ENCODE assay signal across 28 mouse cellular contexts in genomic region chr2:161481741-161482140, GRCm38 (mm10).
DNase-seq lines count a peak whose midpoint lies in the region; ATAC-seq and TF ChIP-seq lines count a peak whose summit lies in the region.
"Had no signal": no experiment of that assay in that cellular context is flagged by ENCODE, and none has a peak within 500 bp of the region (broad histone marks: within the 10 kb centered on the region; RNA-seq: fewer than 3 reads in every experiment).

No protein-coding gene starts in this region.

- H3K36me3 ChIP-seq in hindbrain, postnatal 0 days (ENCODE audit: insufficient read depth, low read length) = no peaks in the 10 kb centered on the region
- H3K36me3 ChIP-seq in hindbrain, embryonic 10.5 days = no peaks in the 10 kb centered on the region
- no peaks in the 10 kb centered on the region for H3K36me3 ChIP-seq in midbrain, postnatal 0 days (ENCODE audit: insufficient read depth, low read length)
- H3K36me3 ChIP-seq in midbrain, embryonic 16.5 days (ENCODE audit: control insufficient read depth, insufficient read depth, low read length) = no peaks in the 10 kb centered on the region
- no peaks in the 10 kb centered on the region for H3K36me3 ChIP-seq in limb, embryonic 10.5 days
- H3K36me3 ChIP-seq: embryonic facial prominence, embryonic 13.5 days; embryonic facial prominence, embryonic 15.5 days; forebrain, embryonic 10.5 days; forebrain, embryonic 12.5 days; G1E had no signal

- H3K27ac ChIP-seq in hindbrain, postnatal 0 days = no peak overlapping the region
- no peak overlapping the region for H3K27ac ChIP-seq in hindbrain, embryonic 10.5 days
- H3K27ac ChIP-seq in midbrain, postnatal 0 days (ENCODE audit: low read depth, low read length) = no peak overlapping the region
- H3K27ac ChIP-seq in midbrain, embryonic 16.5 days (ENCODE audit: low read length) = no peak overlapping the region
- H3K27ac ChIP-seq in limb, embryonic 10.5 days = no peak overlapping the region
- H3K27ac ChIP-seq: embryonic facial prominence, embryonic 13.5 days; embryonic facial prominence, embryonic 15.5 days; forebrain, embryonic 10.5 days; forebrain, embryonic 12.5 days had no signal

- no peaks in the 10 kb centered on the region for H3K9me3 ChIP-seq in hindbrain, postnatal 0 days (ENCODE audit: low read length)
- no peaks in the 10 kb centered on the region for H3K9me3 ChIP-seq in hindbrain, embryonic 10.5 days
- H3K9me3 ChIP-seq in midbrain, postnatal 0 days (ENCODE audit: low read length) = no peaks in the 10 kb centered on the region
- H3K9me3 ChIP-seq in midbrain, embryonic 16.5 days (replicated peaks; ENCODE audit: control insufficient read depth, low read length, poor library complexity, severe bottlenecking) = no peaks in the 10 kb centered on the region; the same call in 1 of the 2 replicates
- no peaks in the 10 kb centered on the region for H3K9me3 ChIP-seq in limb, embryonic 10.5 days (replicated peaks)
- H3K9me3 ChIP-seq: embryonic facial prominence, embryonic 13.5 days; embryonic facial prominence, embryonic 15.5 days; forebrain, embryonic 10.5 days; forebrain, embryonic 12.5 days had no signal

- in situ Hi-C loops in Patski (cut with MboI; ENCODE audit: low pct_unique_long_range_greater_than_20kb) = no loop called here

- POLR2A ChIA-PET in Patski (lab: Charles Lee) = no interaction called here

- DNase-seq in cerebellum, postnatal 10 days = peak; percentile 34 to 36
- no peak for DNase-seq in cerebellum, postnatal 4 days (ENCODE audit: low spot score in 2 of 2)
- DNase-seq in hindbrain, postnatal 0 days (ENCODE audit: low spot score) = peak; percentile 58
- no peak for DNase-seq in hindbrain, embryonic 10.5 days (ENCODE audit: low spot score)
- DNase-seq in midbrain, postnatal 0 days (ENCODE audit: low spot score) = peak; percentile 44
- no peak for DNase-seq in Patski (ENCODE audit: low read depth, low spot score)
- no peak for DNase-seq in limb, embryonic 10.5 days (ENCODE audit: low spot score)
- DNase-seq: adrenal gland, adult 2 months; adrenal gland, postnatal 10 days; adrenal gland, postnatal 25 days; B cell, adult 2 months; cerebellum, adult 11 months; cerebellum, adult 18-20 months; cerebellum, adult 8-10 months; cerebellum, adult 9-11 months; cerebellum, postnatal 25 days; embryo, embryonic 11 days had no signal

- no peak overlapping the region for H3K9ac ChIP-seq in hindbrain, postnatal 0 days (replicated peaks; ENCODE audit: low read length)
- no peak overlapping the region for H3K9ac ChIP-seq in midbrain, postnatal 0 days (replicated peaks; ENCODE audit: low read length, poor library complexity, severe bottlenecking)
- H3K9ac ChIP-seq in midbrain, embryonic 16.5 days (ENCODE audit: low read depth, low read length) = no peak overlapping the region
- H3K9ac ChIP-seq: embryonic facial prominence, embryonic 13.5 days; embryonic facial prominence, embryonic 15.5 days; forebrain, embryonic 12.5 days had no signal

- no peak overlapping the region for H3K4me2 ChIP-seq in hindbrain, postnatal 0 days (ENCODE audit: low read depth, low read length)
- H3K4me2 ChIP-seq in midbrain, postnatal 0 days (ENCODE audit: low read depth, low read length, poor library complexity, severe bottlenecking) = no peak overlapping the region
- no peak overlapping the region for H3K4me2 ChIP-seq in midbrain, embryonic 16.5 days (ENCODE audit: low read length)
- H3K4me2 ChIP-seq: embryonic facial prominence, embryonic 13.5 days; embryonic facial prominence, embryonic 15.5 days; forebrain, embryonic 12.5 days had no signal

- ATAC-seq in hindbrain, postnatal 0 days = no peak; the same call in 1 of the 2 replicates
- no peak for ATAC-seq in midbrain, postnatal 0 days (ENCODE audit: low FRiP score)
- no peak for ATAC-seq in midbrain, embryonic 16.5 days
- ATAC-seq in Patski = peak; percentile 60
- ATAC-seq: CD4-positive, CD25-positive, alpha-beta regulatory T cell, adult 4 months; forebrain, embryonic 14.5 days; forebrain, embryonic 16.5 days had no signal

- no peaks in the 10 kb centered on the region for H3K4me1 ChIP-seq in hindbrain, postnatal 0 days (ENCODE audit: insufficient read depth, low read length)
- no peaks in the 10 kb centered on the region for H3K4me1 ChIP-seq in hindbrain, embryonic 10.5 days (replicated peaks)
- no peaks in the 10 kb centered on the region for H3K4me1 ChIP-seq in midbrain, postnatal 0 days (ENCODE audit: insufficient read depth, low read length)
- no peaks in the 10 kb centered on the region for H3K4me1 ChIP-seq in midbrain, embryonic 16.5 days (ENCODE audit: control insufficient read depth, insufficient read depth, low read length)
- H3K4me1 ChIP-seq in limb, embryonic 10.5 days = no peaks in the 10 kb centered on the region
- H3K4me1 ChIP-seq: embryonic facial prominence, embryonic 13.5 days; embryonic facial prominence, embryonic 15.5 days; forebrain, embryonic 10.5 days; forebrain, embryonic 12.5 days had no signal

- WGBS in hindbrain, postnatal 0 days = 63% methylated on average over 1 of the region's 1 CpGs
- 87% methylated on average over 1 of the region's 1 CpGs for WGBS in hindbrain, embryonic 10.5 days
- WGBS in midbrain, postnatal 0 days = 81% methylated on average over 1 of the region's 1 CpGs
- WGBS in midbrain, embryonic 16.5 days = 59% methylated on average over 1 of the region's 1 CpGs
- WGBS in limb, embryonic 10.5 days = 90% methylated on average over 1 of the region's 1 CpGs

- CTCF ChIA-PET in Patski (lab: Charles Lee) = no interaction called here

- H3K4me3 ChIP-seq in hindbrain, postnatal 0 days (ENCODE audit: low read length) = no peak overlapping the region
- no peak overlapping the region for H3K4me3 ChIP-seq in hindbrain, embryonic 10.5 days
- no peak overlapping the region for H3K4me3 ChIP-seq in midbrain, postnatal 0 days (ENCODE audit: low read depth, low read length)
- no peak overlapping the region for H3K4me3 ChIP-seq in midbrain, embryonic 16.5 days (ENCODE audit: low read depth, low read length)
- no peak overlapping the region for H3K4me3 ChIP-seq in limb, embryonic 10.5 days
- H3K4me3 ChIP-seq: embryonic facial prominence, embryonic 13.5 days; embryonic facial prominence, embryonic 15.5 days; erythroblast, embryonic 14.5 days; forebrain, embryonic 10.5 days; forebrain, embryonic 12.5 days had no signal

- TF ChIP-seq CTCF in hindbrain, postnatal 0 days (IDR thresholded peaks at IDR 0.05; ENCODE audit: low read depth) = no peak
- TF ChIP-seq CTCF in midbrain, postnatal 0 days (IDR thresholded peaks at IDR 0.05) = no peak
- no peak for TF ChIP-seq CTCF in Patski (IDR thresholded peaks at IDR 0.05)

- H3K27me3 ChIP-seq in hindbrain, postnatal 0 days (ENCODE audit: insufficient read depth, low read length) = no peaks in the 10 kb centered on the region
- no peaks in the 10 kb centered on the region for H3K27me3 ChIP-seq in hindbrain, embryonic 10.5 days (ENCODE audit: insufficient read depth, poor library complexity, severe bottlenecking)
- H3K27me3 ChIP-seq in midbrain, postnatal 0 days (ENCODE audit: insufficient read depth, low read length) = no peaks in the 10 kb centered on the region
- H3K27me3 ChIP-seq in midbrain, embryonic 16.5 days (ENCODE audit: control insufficient read depth, insufficient read depth, low read depth, low read length) = no peaks in the 10 kb centered on the region
- no peaks in the 10 kb centered on the region for H3K27me3 ChIP-seq in Patski
- H3K27me3 ChIP-seq in limb, embryonic 10.5 days (ENCODE audit: low read depth, poor library complexity, severe bottlenecking) = no peaks in the 10 kb centered on the region
- H3K27me3 ChIP-seq: CH12.LX; embryonic facial prominence, embryonic 13.5 days; embryonic facial prominence, embryonic 15.5 days; forebrain, embryonic 12.5 days had no signal

Comparison
In these comparisons a context has a peak if more than half of its experiments do, and no peak if none do; other contexts are left out.
1. DNase-seq: peak in cerebellum, postnatal 10 days (2 of 2), hindbrain, postnatal 0 days (single experiment) and midbrain, postnatal 0 days (single experiment); none in cerebellum, postnatal 4 days (0 of 2), hindbrain, embryonic 10.5 days (single experiment), Patski (single experiment) and limb, embryonic 10.5 days (single experiment).